Mouse (Mus musculus): ENCODE measurements around the gene Serpina3n.
"Not testable (repeated sequence)": the region's sequence is repeated elsewhere in the genome, so short reads cannot be mapped to it uniquely, and the experiment has no call there.

Gene Serpina3n

DNA sequence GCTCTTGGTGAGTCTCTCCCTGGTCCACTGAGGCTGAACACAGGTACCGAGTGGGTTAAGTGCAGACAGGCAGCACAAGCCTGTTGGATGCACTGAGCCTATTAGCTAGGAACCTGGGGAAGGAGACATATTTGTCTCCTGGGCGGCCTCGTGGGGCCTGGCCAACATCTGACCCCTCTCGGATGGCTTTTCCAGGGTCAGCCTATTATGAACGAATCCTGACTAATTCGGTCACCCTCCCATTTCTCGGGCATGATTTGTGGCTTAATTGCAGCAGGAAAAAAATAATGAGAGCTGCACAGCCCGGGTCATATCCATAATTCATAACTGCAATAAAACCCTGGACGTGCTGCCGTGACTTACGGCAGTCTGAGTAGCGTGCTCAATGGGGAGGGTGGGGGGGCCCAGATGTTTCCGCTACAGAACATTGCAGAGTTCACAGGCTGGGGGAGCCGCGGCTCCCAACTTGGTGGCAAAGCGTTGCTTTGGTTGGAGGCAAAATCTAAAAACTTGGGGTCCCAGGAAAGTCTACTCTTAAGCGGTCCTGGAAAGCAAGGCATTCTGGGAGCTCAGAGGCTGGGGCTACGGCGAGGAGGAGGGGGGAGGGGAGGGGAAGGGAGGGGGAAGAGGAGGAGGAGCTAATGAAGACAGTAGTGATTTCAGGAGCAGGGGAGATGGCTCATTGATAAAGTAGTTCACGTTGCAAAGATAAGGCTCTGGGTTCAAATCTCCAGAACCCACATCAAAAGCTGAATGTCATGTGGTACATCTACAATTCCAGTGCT, 27.6 kb downstream of the Serpina3n start:
- DNase-seq (ENCODE audit: low read depth, low spot score), result no peak

DNA sequence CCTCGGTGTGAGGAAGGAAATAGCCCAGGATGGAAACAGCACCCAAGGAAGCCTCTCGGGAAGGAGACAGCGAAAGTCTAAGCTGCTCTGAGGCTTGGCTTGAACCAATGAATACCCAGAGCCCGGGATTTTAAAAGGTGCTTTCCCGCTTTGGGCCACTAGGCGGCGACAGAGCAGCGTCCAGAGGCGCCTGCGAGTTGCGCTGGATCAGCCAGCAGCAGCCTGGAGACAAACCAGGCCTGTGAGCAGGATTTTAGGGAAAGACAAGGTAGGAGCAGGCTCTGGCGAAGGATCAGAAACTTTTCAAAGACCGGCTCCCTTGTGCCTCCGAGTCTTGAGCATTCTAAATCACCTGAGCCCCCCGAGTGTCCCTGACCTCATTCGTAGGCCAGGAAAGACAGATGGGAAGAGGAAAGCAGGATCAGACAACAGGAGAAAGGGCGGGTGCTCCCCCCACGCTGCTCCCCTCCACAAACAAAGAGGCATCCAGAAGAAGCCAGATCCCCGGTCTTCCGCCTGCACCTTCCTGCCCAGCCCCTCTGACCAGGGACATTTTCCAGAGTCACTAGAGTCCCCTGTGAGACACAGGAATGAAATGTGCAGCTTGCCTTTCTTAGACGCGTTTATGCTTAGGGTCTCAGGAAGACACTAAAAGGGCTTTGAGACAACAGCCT, 33.7 kb downstream of the Serpina3n start:
- peak; percentile 76 for DNase-seq (ENCODE audit: low read depth, low spot score)

GRCm38 (mm10) chr12:104443716-104444115, 37.2 kb downstream of the Serpina3n start:
- no peak for DNase-seq (ENCODE audit: low read depth, low spot score)

DNA sequence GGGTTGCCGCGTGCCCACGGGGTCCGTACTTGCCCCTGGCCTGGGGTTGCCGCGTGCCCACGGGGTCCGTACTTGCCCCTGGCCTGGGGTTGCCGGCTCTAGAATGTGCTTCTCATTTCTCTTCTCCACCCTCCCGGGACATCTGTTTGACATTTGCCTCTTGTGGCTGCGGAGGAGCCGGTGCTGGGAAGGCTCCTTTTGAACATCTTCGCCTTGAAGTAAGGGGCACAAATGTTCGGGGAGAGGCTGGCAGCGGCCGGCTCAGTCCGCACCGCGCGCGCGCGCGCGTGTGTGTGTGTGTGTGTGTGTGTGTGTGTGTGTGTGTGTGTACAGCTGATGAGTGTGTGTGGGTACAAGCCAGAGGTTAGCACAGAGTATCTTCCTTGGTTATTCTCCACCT, 40.5 kb downstream of the Serpina3n start:
- DNase-seq (ENCODE audit: low read depth, low spot score), result not testable (repeated sequence)

DNA sequence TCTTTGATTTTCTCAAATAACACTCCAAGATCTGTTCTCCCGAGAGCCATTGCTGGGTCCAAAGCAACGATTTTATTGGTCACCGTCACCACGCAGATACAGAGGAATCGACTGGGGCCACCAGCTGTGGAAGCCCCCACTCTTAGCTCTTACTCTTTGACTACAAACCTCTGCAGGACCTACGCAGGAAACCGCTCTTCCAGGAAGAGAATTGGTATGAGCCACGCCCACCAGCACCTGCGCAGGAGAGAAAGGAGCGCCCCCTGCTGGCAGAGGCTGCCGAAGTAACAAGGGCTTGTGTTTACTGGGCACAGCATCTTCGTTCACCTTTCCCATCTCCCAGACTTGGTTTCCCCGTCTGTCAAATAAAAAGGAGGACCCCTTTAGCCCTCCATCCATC, 41.6 kb downstream of the Serpina3n start:
- peak; percentile 61 for DNase-seq (ENCODE audit: low read depth, low spot score)

- no peak for DNase-seq (ENCODE audit: low read depth, low spot score)
These were observed 43.7 kb downstream of the Serpina3n start for GRCm38 (mm10) chr12:104450257-104450656.

DNA sequence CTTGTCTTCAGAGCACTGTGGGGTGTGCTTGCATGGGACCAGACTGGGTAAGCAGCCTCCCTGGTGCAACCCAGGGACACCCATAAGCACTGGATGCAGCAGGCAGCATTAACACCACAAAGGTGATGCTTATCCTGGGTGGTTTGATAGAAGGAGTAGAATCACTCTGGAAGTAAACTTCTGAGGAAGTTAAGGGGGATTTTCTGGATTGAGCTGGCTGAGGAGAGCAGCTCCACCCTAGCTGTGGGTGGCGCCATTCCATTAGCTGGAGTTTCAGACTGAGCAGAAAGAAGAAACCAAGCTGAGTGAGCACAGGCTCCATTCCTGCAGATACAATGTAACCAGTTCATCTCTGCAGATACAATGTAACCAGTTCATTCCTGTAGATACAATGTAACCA, 46.5 kb downstream of the Serpina3n start:
- no peak for DNase-seq (ENCODE audit: low read depth, low spot score)

- DNase-seq (ENCODE audit: low read depth, low spot score), result no peak
These were observed 52.8 kb downstream of the Serpina3n start for GRCm38 (mm10) chr12:104459377-104459776.

DNA sequence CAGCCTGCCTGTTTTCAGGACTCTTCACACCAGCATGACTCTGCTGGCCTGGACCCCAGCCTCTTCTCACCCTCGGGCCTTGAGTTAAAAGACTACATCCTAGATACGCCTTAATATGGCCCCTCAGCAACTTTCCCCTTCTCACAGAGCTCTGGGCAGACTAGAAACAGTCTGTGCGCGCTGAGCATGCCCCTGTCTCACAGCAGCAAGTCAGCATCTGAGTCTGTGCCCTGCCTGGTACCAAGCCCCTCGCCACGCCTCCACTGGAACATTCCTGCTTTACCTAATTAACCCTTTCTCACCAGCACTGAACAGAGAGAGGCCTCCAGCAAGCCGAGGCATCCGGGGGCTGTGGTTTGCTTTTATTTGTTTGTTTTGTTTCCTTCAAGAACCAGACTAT, 54.8 kb downstream of the Serpina3n start:
- DNase-seq (ENCODE audit: low read depth, low spot score), result no peak

All from brain, adult 2 months (tissue).